Mouse (Mus musculus): Measurements from ENCODE around the gene Tpp2.

DNA sequence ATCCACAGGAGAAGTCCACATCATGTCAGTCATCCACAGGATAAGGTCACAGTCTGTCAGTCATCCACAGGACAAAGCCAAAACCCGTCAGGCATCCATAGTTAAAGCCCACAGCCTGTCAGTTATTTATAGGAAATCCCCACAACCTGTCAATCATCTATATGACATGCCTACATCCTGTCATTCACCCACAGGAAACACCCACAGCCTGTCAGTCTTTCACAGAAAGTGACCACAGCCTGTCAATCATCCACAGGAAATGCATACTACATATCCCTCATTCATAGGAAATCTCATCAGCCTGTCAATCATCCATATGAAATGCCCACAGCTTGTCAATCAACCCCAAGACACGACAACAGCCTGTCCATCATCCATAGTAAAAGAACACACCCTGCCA lies 36.3 kb upstream of the Tpp2 start:
- TF ChIP-seq CTCF (conservative IDR thresholded peaks at IDR 0.05; ENCODE audit: low read length) (no peak), NANOG (IDR thresholded peaks at IDR 0.05; ENCODE audit: borderline replicate concordance, low read length) (no peak), POU5F1 (IDR thresholded peaks at IDR 0.05; ENCODE audit: borderline replicate concordance, low read length) (no peak)
